Mouse (Mus musculus) erythroblast, embryonic 14.5 days (primary cell): ENCODE results near the gene Kif21a.

Source experiments
- GATA1 ChIP-seq: IDR thresholded peaks from 2 replicates; pipeline ENCODE4 v1.6.1; 2012; ENCODE audit warnings: low read length, inconsistent platforms, mixed read lengths
- TAL1 ChIP-seq: IDR thresholded peaks from 3 replicates; pipeline ENCODE4 v1.6.1; 2012; ENCODE audit warnings: low read length, inconsistent platforms, mixed read lengths

GRCm38 (mm10) chr15:91000280-91001036 lies 49.3 kb downstream of the Kif21a start:
- TF ChIP-seq GATA1 (no peak), TAL1 (no peak)
